Mouse (Mus musculus): ENCODE measurements around the gene Stom.

DNA sequence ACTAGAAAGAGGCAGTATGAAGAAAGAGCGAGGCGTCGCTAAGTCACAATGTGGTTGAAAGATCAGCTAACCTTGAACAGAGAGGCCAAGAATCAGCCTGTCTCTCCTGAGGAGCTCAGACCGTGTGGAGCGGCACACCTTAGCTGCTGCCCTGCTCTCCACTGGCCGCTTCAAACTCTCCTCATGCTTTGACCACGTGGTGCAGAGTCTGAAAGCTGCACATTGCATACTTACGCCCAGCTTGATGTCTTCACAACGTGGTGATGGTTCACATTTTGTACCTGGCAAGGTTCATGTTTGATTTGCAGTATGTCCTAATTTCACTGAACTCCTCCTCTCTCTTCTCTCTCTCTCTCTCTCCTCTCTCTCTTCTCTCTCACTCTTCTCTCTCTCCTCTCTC lies 42.5 kb upstream of the Stom start:
- TF ChIP-seq POLR2A (IDR thresholded peaks at IDR 0.05; ENCODE audit: control insufficient read depth, low read depth, low read length) (no peak), CTCF (IDR thresholded peaks at IDR 0.05; ENCODE audit: control insufficient read depth, insufficient read depth, insufficient replicate concordance, low read depth, low read length) (no peak)

Data from testis, adult 2 months (tissue).